Mouse (Mus musculus) cerebellum, postnatal 36 days (tissue): Measurements from ENCODE around the gene Lactb.

Experiments
- DNase-seq, 2 experiments: peaks; one replicate each; pipeline ENCODE4 v3.0.0; 2021 to 2022; ENCODE audit warnings: mixed read lengths in 2 of 2

The Lactb gene

DNA sequence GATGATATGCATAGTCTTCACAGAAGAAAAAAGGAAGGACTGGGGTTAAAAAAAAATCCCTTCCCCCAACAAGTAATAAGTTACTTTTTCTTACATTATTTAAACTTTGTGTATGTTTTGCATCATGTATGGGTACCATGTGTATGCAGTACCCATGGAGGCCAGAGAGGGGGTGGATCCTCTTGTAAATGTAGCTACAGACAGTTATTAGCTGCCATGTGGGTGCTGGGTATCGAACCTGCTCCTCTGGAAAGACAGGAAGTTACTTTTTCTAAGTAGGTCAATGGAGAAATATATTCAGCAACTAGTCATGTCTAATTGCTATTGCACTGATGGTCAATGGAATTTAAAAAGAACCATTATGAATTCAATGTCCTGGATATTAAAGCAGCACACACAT, 3.2 kb upstream of the Lactb start:
- no peak for DNase-seq

DNA sequence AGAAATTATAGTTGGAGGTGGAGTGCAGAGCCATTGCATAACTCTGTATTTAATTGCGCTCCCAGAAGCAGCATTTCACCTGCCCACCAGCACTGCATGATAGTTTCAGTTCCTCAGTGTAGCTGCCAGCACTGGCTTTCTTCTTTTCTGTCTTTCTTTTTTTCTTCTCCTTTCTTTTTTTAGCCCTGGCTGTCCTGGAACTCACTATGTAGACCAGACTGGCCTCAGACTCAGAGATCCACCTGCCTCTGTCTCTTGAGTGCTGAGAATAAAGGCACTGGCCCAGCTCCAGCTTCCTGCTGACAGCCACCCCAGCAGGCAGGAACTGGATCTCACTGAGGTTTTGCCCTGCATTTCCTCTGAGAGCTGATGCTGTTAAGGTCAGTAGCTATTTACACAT, 2.7 kb upstream of the Lactb start:
- peak; percentile 29 to 42 for DNase-seq

DNA sequence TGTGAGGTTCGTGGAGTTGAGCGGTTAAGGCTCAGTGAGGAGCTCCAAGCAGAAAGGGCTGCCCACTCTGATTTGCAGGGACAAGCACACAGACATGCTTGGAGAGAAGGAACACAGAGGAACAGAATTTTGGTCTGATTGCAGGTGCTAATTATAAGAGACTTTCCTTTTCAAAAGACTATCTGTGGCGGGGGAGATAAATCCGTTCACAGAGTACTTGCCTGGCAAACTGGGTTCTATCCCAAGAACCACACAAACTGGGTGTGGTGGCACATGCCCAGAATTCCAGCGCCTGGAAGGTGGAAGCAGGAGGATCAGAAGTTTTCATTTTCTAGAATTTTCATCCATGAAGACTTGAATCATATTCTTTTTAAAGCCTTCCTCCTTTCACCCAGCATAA, 1.8 kb upstream of the Lactb start:
- no peak for DNase-seq

DNA sequence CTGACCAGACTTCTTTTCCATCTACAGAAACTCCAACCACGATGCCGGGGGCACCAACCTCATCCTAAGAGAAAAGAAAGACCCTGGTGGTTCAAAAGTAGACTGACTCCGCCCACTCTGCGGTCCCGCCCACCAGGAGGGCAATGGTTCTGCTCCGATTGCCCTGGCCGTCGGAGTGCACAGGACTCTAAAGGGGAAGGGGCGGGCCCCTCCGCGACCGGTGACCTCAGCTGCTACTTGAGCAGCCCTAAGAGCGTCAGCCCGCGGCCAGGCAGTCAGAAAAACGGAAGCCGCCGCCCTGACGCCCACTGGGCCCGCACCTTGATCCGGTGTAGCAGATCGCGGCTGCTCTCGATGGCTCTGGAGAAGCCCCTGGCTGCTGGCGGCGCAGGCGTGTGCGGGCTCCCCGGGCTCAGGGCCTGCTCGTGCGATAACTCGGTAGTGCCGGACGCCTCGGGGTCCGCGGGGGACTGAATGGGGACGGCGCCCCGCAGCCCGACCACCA, 511 bp downstream of the Lactb start:
- peak; percentile 58 to 68 for DNase-seq

DNA sequence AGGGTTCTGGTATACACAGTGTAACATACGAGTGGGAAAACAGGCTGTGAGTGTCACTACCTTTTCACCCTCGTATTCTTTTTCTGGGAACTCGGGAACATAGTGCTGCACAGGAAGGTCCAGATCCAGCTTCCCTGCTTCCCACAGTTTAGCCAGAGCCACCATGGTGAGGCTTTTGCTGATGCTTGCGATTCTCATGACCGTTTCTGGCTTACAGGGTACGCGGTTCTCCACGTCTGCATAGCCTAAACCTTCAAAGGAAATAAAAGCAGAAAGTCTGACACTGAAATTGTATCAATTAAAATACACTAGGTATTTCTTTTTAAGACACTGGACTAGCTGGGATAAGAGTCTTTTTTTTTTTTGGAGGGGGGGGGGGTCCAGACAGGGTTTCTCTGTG, 4.2 kb downstream of the Lactb start:
- no peak for DNase-seq

DNA sequence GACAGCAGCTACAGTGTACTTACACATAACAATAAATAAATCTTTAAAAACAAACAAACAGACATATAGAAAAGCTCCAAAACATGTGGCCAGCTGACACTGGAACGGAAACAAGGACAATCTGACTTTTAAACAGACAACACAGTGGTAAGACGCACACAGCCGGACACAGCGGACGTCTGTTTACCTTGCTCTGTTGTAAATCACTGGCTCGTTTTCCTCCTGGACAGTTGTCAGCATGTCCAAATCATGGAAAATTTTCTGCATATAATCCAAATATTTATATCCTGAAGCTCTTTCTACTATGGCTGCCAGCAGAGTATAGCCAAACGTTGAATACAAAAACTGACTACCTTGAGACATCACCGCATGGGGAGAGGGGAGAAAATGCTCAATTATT, 7.8 kb downstream of the Lactb start:
- DNase-seq, result no peak

DNA sequence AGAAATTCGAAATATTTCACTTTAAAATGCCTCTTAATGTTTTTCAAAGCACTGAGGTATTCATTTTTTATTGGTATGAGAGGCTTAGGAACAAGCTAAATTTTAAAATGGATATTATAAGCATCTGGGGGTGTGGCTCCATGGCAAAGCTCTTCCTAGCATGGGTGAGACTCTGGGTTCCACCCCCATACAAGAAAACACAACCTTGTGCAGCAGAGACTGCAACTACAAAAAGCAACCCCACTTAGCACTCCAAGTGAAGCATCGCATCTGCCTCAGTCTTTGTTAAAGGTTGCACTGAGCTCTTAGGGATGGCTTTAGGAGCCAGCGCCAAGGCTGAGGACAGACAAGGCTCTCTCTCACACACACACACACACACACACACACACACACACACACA, 13.8 kb downstream of the Lactb start:
- no peak for DNase-seq

DNA sequence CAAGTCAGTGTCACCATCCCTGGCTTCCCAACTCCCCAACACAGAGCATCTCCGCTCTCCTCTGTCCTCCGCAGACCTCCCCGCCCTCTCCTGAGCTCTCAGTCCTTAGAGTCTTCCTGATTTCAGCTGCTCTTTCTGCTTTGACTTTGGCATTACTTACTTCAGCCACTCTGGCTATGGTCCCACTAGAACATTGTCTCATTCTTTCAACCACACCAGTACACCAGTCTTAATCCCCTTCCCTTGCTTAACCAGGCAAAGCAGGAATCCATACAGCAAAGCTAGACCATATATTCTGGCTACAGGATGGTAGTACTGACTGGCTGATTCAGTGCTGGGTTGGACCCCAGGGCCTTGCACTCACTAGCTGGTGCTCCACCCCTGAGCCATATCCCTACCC, 17.8 kb downstream of the Lactb start:
- no peak for DNase-seq

DNA sequence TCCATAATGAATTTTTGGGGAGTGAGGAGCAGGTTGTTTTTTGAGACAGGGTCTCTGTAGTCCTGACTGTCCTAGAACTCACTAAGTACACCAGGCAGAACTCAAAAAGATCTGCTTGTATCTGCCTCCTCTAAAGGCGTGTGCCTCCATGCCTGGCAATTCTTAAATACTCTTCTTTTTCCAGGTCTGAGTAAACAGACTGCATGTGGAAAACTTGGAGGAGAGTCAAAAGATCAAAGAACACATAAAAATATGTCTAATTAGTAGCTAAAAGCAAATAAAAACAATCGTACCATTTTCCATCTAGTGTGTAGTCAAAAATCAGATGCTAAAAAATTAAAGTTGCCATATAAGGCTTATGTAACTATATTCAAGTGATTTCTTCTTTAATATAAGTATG, 22.4 kb downstream of the Lactb start:
- DNase-seq, result no peak

DNA sequence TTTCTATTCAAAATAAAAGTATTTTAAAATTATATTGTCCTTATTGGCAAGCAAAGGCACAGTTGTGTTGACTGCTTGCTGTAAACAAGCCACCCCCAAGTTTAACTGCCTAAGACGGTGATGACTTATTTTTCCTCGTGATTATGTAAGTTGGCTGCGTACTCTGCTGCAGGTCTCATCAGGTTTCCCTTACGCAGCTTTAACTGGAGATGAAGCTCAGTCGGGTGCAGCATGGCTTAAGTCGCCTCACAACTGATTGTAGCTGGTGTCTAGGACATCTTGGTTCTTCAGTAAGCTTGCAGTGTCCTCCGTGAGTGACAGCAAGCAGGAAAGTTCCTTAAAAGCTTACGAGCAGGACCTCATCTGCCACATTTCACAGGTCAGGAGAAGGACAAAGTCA, 23.0 kb downstream of the Lactb start:
- DNase-seq, result no peak

DNA sequence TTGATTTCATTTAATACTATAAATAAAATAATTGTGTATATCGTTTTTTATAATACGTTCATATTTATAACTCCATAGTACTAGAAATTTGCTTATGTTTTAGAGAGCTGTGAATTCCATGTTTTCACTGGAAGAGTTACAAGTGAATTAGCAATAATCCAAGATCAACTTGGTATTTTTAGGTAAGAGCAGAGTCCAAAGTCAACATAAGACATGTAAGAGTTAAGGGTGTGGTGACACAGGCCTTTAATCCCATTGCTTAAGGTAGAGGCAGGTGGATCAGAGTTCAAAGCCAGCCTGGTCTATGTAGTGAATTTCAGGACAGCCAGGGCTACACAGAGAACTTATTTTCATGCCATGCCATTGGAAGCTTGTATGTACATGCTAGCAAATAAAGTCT, 26.7 kb downstream of the Lactb start:
- no peak for DNase-seq

DNA sequence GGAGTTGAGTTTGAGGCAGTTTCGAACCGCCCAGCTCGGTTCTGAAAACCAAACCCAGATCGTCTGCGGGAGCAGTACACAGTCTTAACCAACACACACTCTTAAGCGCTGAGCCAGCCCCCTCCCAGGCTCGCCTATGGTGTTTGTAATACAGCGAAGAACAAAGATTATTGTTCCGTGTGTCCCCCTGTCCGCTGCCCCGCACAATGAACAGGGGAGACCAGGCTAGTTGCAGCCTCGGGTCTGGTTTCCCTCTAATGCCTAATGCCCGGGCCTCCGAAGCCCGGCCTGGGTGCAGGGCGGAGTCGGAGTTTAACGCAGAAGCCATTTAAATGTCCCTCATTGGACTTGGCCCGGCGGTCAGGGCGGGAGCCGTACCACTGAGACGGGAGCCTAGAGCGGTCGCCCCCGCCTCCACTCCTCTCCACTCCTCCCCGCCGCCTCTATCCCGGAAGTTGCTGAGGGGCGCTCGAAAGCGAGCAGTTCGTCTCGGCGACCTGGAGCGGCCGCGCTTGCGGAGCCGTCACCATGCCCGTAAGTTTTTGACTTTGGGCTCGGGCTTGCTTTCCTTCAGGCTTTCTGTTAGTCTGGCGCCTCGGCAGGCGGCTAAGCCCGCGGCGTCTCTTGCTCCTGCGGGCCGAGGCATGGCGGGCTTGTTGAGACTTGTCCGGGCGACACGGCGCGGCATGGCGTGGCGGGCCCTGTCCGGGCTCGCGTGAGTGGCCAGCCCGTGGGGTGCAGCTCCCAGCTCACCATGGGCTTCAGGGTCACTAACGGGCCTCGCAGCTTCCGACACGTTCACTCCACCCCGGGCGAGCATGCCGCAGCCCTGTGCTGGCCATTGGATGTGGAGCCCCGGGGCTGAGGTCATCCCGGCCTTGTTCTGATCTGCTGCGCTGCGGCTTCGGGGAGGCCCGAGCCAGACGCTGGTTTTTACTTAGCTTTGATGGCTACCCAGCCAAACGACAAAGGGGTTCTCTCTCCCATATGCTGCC, 29.3 kb downstream of the Lactb start, which contains the start of gene Rps27l:
Gene Rps27l, plus strand, starts transcription at position 440 of the 995 bp plus-strand sequence.
- DNase-seq, result peak; percentile 92 to 94

DNA sequence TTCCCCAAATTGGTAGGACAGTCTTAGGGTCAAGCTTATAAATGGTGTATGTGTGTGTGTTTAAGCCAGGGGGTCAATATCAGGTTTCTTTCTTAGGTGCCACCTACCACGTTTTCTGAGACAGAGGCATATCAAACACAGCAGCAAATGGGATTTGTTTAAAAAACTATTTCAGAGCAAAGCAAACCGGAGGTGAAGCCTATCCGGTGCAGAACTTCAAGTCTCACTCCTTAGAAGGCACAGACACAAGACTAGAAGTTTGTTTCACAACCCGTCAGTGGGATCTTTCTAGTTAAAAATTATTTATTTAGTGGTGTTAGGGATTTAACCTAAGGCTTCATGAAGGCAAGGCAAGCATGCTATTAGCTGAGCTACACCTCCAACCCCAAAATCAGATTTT, 30.1 kb downstream of the Lactb start:
- no peak for DNase-seq

DNA sequence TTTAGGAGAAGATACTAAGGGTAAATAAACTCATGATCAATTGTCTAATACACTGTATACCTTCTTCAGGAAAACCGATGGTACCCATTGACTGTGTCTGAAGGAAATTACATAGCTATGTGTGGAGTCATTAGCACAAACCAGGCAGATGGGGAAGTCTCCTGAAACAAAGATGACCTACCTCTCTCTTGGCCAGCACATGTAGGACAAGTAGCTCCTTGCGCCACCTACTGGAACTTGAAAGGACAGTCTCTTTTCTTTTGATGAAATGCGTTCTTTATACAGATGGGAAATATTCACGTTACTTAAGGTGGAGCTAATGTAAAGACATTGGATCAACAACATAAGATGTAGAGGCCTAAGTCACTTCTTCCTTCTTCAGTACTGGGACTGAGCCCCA, 36.4 kb downstream of the Lactb start:
- DNase-seq, result peak; percentile 18 to 46

DNA sequence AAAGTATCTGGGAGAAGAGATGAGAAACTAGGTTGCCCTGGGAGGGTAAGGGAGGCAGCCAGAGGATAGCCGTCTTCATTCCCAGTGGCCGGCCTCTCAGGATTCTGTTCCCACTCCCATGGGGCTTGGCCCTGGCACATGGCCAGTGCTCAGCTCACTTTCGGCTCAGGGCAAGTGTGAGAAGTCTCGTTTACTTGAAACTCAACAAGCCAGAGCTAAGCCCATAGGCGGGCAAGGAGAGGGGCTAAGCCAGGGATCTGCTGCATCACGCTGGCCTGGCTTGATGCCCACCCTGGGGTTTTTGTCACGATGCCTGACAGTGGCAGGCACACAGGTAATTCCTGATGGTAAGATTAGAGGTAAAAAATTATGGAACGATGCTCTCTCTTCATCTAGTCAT, 37.8 kb downstream of the Lactb start:
- peak; percentile 25 to 36 for DNase-seq

DNA sequence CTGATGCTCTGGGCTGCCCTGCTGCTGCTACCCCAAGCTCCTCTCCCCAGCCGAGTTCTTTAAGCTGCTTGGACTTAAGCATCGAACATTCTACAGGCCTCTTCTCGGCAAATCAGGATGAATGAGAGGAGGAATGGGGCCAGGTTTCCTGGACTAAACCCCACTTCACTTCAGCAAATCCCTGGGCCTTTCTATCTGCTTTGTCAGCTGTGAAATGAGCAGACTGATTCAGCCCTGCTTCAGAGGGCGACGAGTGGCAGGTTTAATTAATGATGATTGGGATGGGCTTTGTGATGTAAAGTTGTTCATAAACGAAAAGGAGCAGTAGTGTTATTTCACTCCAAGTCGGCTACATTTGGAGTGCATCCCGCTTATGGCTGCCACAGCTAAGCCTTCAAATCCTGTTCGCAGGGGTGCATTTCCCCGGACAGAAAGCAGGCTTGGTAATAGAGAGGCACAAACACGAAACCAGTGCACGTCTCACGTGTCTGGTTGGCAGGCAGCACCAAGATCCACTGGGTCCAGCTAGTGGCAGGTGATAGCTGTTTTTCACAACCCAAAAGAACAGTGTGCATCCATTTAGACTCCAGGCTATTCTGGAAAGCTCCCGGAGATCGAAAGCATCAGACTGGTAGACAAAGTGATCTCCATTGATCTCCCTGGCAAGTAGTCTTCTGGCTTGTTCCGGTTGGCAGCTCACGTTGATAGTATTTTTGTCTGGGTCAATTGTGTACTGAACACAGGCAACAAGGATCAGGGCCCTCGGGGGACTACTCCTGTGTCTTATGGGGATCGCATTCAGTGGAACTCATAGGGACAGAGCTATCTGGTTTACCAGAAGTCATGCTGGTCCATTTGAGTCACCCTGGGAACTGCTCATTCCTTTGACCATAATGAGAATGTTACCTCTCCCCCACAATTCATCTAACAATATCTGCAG, 41.1 kb downstream of the Lactb start:
- no peak for DNase-seq

DNA sequence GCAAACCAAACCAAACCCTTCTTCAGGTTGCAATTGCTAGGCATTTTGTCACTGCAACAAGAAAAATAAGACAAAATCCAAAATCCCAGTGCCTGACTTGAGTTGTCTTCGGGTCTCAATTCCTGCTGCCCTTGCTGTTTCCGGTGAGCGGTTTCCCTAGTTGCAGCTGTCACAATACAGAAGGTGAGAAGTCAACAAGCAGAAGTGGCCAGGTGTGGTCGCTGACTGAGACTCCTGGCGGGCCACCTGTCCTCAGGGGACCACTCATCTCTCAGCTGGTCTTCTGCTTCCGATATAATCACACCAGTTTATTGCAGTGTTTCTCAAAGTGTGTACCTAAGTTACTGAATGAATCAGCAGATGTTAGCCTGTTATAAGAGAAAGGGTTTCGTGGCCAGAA, 44.9 kb downstream of the Lactb start:
- DNase-seq, result no peak

DNA sequence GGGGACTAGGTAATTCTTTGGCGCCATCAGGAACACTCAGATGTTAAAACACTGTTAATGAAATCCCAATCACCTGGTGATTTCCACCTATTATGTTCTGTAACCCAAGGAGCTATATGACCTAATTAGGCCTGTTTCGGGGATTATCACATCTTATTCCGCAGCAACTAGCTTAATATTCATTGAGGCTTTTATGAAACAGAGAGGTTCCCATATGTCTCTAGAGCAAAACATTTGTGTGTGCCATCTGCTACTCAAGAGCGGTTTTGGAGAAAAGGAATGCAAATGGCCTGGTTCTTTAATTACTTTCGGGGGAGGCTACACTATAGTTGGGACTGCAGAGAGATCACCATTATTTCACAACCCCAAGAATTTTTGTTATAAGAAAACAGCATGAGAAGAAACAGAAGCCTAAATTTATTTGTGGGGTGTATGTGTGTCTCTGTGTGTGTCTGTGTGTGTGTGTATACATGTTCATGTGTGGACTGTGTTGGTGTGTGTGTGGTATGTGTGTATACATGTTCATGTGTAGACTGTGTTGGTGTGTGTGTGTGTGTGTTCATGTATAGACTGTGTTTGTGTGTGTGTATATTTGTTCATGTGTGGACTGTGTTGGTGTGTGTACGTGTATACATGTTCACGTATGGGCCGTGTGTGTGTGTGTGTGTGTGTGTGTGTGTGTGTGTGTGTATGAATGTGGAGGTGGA, 47.4 kb downstream of the Lactb start:
- DNase-seq, result peak in 1 of 2 experiments; percentile 39

DNA sequence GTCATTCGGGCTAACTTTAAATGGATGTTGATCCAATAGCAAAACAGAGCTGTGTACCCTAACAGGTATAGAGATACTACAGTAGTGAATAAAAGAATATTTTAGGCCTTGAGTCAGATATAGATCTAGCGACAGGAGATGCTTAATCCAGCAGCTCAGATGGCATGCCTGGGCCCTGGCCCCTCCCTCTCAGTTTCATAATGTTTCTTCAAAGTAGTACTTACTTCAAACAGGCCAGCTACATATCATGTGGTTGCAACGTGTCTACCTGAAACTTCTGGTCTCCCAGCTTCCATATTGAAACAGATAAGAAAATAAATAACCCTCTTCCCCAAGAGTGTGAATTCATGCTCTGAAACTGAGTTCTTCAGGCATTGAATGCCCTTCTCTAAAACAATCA, 49.4 kb downstream of the Lactb start:
- DNase-seq, result no peak

DNA sequence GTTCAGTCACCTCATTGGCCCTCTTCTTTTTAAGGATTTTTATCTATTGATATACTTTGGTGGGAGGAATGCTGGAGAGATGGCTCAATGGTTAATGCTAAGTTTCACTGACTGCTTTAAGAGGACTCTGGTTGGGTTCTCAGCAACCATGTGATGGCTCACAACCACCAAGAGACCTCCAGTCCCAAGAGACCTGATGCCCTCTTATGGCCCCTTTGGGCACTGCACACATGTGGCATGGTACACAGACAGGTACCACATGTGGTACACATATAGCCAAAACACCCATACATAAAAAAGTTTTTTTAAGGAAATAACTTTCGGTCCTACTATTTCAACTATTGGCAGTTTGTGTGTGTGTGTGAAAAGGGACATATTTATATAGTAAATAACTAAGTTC, 53.2 kb downstream of the Lactb start:
- DNase-seq, result no peak

DNA sequence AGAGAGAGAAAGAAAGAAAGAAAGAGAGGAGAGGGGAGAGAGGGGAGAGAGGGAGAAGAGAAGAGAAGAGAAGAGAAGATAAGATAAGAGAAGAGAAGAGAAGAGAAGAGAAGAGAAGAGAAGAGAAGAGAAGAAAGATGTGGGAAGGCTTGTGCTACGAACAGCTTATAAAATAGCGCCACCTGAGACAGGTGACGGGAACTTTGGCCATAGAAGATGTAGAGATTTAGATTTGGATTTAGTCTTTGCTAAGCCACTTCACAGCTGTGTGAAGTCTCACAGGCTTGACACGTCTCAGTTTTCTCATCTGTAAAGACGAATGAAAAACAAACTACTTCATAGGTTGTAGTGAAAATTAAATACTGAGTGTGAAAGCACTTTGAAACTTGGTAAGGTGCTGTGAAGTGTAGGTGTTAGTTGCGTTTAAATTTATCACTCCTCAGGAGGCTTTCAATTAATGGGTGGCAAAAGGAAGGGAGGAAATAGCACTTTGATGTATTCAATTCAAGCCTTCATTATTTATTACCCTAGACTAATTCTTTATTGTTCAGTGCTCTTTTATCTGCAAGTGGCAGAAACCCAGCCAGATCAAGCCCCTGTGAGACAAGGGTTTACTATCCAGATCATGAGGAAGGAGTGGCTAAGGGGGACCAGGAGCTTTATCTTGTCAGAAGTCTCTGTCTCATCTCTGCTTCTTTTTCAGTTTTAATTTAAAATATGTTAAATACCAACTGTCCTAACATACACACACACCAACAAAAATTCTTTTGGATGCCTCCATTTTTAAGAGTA, 54.6 kb downstream of the Lactb start:
- no peak for DNase-seq

DNA sequence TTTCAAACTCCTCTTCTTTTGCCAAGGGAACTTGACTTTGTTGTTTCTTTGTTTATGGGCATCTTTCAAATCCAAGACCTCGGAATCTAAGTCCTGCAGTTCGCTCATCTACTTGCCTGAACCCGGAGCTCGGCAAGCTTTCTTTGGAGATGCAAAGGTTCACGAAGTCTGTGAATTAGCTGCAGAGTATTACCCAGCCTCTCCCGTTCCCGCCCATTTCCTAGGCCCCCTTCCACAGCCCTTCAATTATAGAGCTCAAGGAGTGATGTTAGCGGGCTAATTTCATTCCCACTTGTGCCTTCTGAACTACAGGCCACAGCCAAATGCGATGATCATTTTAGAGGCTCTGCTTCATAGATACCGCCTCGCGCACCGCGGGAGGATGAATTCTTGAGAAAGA, 55.3 kb downstream of the Lactb start:
- DNase-seq, result peak in 1 of 2 experiments; percentile 35
